Mouse (Mus musculus): ENCODE measurements around the gene Pcmt1.

DNA sequence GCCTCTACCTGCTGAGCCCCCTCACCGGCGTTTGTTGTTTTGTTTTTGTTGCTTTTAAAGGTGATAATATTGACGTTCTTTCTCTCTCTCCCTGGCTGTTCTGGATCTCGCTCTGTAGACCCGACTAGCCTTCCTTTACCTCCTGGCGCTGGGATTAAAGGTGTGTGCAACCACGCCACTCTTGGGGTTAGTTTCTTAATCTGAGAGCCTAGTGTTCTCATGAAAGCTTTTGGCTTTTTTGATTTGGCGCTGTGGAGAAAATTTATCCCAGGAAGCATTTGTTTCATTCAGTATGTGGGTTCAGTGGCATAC is 45.5 kb upstream of the Pcmt1 start:
- no peak for TF ChIP-seq MAX (IDR thresholded peaks at IDR 0.05; ENCODE audit: low read depth)
- TF ChIP-seq POLR2AphosphoS2 (IDR thresholded peaks at IDR 0.05; ENCODE audit: insufficient read length, low read depth), result no peak
- no peak for TF ChIP-seq POLR2A (IDR thresholded peaks at IDR 0.05; ENCODE audit: insufficient read length, low read depth)
- no peak for TF ChIP-seq TCF12 (IDR thresholded peaks at IDR 0.05; ENCODE audit: insufficient read depth, poor library complexity, severe bottlenecking)
- no peak for TF ChIP-seq E2F4 (IDR thresholded peaks at IDR 0.05; ENCODE audit: insufficient read depth)
- TF ChIP-seq MYOD1 (IDR thresholded peaks at IDR 0.05; ENCODE audit: control insufficient read depth in 1 of 3, insufficient read length in 2 of 3, low read depth in 2 of 3), result no peak
- no peak for TF ChIP-seq MYOG (IDR thresholded peaks at IDR 0.05; ENCODE audit: control insufficient read depth in 1 of 3, insufficient read depth in 1 of 3, insufficient read length in 2 of 3, low read depth in 2 of 3)
- TF ChIP-seq TCF3 (IDR thresholded peaks at IDR 0.05; ENCODE audit: insufficient read length, low read depth), result no peak
- TF ChIP-seq USF1 (IDR thresholded peaks at IDR 0.05; ENCODE audit: low read depth), result no peak
- TF ChIP-seq SRF (IDR thresholded peaks at IDR 0.05; ENCODE audit: control insufficient read depth, insufficient read length, low read depth), result no peak
- no peak for TF ChIP-seq CEBPB (IDR thresholded peaks at IDR 0.05; ENCODE audit: insufficient read depth, poor library complexity, severe bottlenecking)
- TF ChIP-seq REST (IDR thresholded peaks at IDR 0.05; ENCODE audit: insufficient read depth, insufficient read length), result no peak

Measured in myocyte (in vitro differentiated cells).